Mouse (Mus musculus): ENCODE measurements around the gene Ndufs8.
A peak's percentile ranks its signal among the peaks of the same experiment; 100 is the strongest.

Ndufs8 gene

GRCm38 (mm10) chr19:3905261-3905969, 7.2 kb downstream of the Ndufs8 start:
- DNase-seq (ENCODE audit: inconsistent age in 2 of 2, low spot score in 1 of 2) = peak in 1 of 2 experiments; percentile 85

- DNase-seq (ENCODE audit: inconsistent age in 2 of 2, low spot score in 1 of 2) = no peak
Observed at GRCm38 (mm10) chr19:3904363-3904675, 8.3 kb downstream of the Ndufs8 start.

GRCm38 (mm10) chr19:3903648-3904362, 8.8 kb downstream of the Ndufs8 start:
- peak in 1 of 2 experiments; percentile 56 for DNase-seq (ENCODE audit: inconsistent age in 2 of 2, low spot score in 1 of 2)

- no peak for DNase-seq (ENCODE audit: inconsistent age in 2 of 2, low spot score in 1 of 2)
Observed at GRCm38 (mm10) chr19:3902966-3903365, 9.6 kb downstream of the Ndufs8 start.

- no peak for DNase-seq (ENCODE audit: inconsistent age in 2 of 2, low spot score in 1 of 2)
Observed at GRCm38 (mm10) chr19:3899618-3900017, 13.0 kb downstream of the Ndufs8 start.

GRCm38 (mm10) chr19:3898952-3899351, 13.6 kb downstream of the Ndufs8 start:
- DNase-seq (ENCODE audit: inconsistent age in 2 of 2, low spot score in 1 of 2) = no peak

GRCm38 (mm10) chr19:3897557-3897956, 15.0 kb downstream of the Ndufs8 start:
- DNase-seq (ENCODE audit: inconsistent age in 2 of 2, low spot score in 1 of 2) = no peak

- no peak for DNase-seq (ENCODE audit: inconsistent age in 2 of 2, low spot score in 1 of 2)
Observed at GRCm38 (mm10) chr19:3896208-3896607, 16.4 kb downstream of the Ndufs8 start.

GRCm38 (mm10) chr19:3895171-3895631, 17.4 kb downstream of the Ndufs8 start:
- no peak for DNase-seq (ENCODE audit: inconsistent age in 2 of 2, low spot score in 1 of 2)

GRCm38 (mm10) chr19:3894294-3894693, 18.3 kb downstream of the Ndufs8 start:
- DNase-seq (ENCODE audit: inconsistent age in 2 of 2, low spot score in 1 of 2) = no peak

- no peak for DNase-seq (ENCODE audit: inconsistent age in 2 of 2, low spot score in 1 of 2)
Observed at GRCm38 (mm10) chr19:3893545-3894116, 18.9 kb downstream of the Ndufs8 start.

- no peak for DNase-seq (ENCODE audit: inconsistent age in 2 of 2, low spot score in 1 of 2)
Observed at GRCm38 (mm10) chr19:3890181-3890580, 22.4 kb downstream of the Ndufs8 start.

- DNase-seq (ENCODE audit: inconsistent age in 2 of 2, low spot score in 1 of 2) = no peak
Observed at GRCm38 (mm10) chr19:3889096-3889495, 23.5 kb downstream of the Ndufs8 start.

GRCm38 (mm10) chr19:3884325-3884990, 28.1 kb downstream of the Ndufs8 start:
- DNase-seq (ENCODE audit: inconsistent age in 2 of 2, low spot score in 1 of 2) = peak; percentile 35 to 77

GRCm38 (mm10) chr19:3882214-3882613, 30.4 kb downstream of the Ndufs8 start:
- no peak for DNase-seq (ENCODE audit: inconsistent age in 2 of 2, low spot score in 1 of 2)

- DNase-seq (ENCODE audit: inconsistent age in 2 of 2, low spot score in 1 of 2) = no peak
Observed at GRCm38 (mm10) chr19:3880054-3880848, 32.3 kb downstream of the Ndufs8 start.

GRCm38 (mm10) chr19:3875045-3875444, 37.5 kb downstream of the Ndufs8 start:
- no peak for DNase-seq (ENCODE audit: inconsistent age in 2 of 2, low spot score in 1 of 2)

GRCm38 (mm10) chr19:3872373-3872772, 40.2 kb downstream of the Ndufs8 start:
- DNase-seq (ENCODE audit: inconsistent age in 2 of 2, low spot score in 1 of 2) = peak in 1 of 2 experiments; percentile 71

- DNase-seq (ENCODE audit: inconsistent age in 2 of 2, low spot score in 1 of 2) = peak in 1 of 2 experiments; percentile 76
Observed at GRCm38 (mm10) chr19:3871468-3871867, 41.1 kb downstream of the Ndufs8 start.

GRCm38 (mm10) chr19:3868290-3868689, 44.3 kb downstream of the Ndufs8 start:
- no peak for DNase-seq (ENCODE audit: inconsistent age in 2 of 2, low spot score in 1 of 2)

GRCm38 (mm10) chr19:3864960-3865359, 47.6 kb downstream of the Ndufs8 start:
- DNase-seq (ENCODE audit: inconsistent age in 2 of 2, low spot score in 1 of 2) = no peak

Data from adrenal gland, adult (tissue).